Mouse (Mus musculus): ENCODE data around the gene Spryd3.

- TF ChIP-seq CTCF (IDR thresholded peaks at IDR 0.05; ENCODE audit: low read depth, low read length) (no peak), POLR2A (IDR thresholded peaks at IDR 0.05; ENCODE audit: borderline replicate concordance, low read depth, low read length) (no peak)
These were observed 55.6 kb downstream of the Spryd3 start for GRCm38 (mm10) chr15:102080429-102080828.

Data from bone marrow macrophage, adult 2 months (primary cell).